Mouse (Mus musculus) spleen, adult 2 months (tissue): ENCODE data around the gene Entpd7. TPM values are rescaled to one million over a fixed set of nuclear protein-coding genes. Genes with fewer than 3 reads are reported as not detected.

Experiments used
- DNase-seq, 2 experiments: peaks; one replicate each; pipeline versions ENCODE4 v3.0.0 to v3.0.0-alpha.2; 2012 to 2021; ENCODE audit warnings: low spot score in 2 of 2, low read depth in 1 of 2
- H3K27ac ChIP-seq: fragments of 200-500 bp; 2 replicates; pipeline ENCODE4 v1.5.1; 2012; ENCODE audit warnings: low read length, inconsistent platforms; ENCODE audit not compliant: insufficient read depth
- H3K27me3 ChIP-seq: fragments of 200-500 bp; 2 replicates; pipeline ENCODE4 v1.6.1; 2012; ENCODE audit warnings: mild to moderate bottlenecking, moderate library complexity, low read length, inconsistent platforms; ENCODE audit not compliant: control insufficient read depth, insufficient read depth
- H3K36me3 ChIP-seq: fragments of 200-500 bp; 2 replicates; pipeline ENCODE4 v1.6.1; 2012; ENCODE audit warnings: mild to moderate bottlenecking, low read length, inconsistent platforms; ENCODE audit not compliant: control insufficient read depth, insufficient read depth
- H3K4me1 ChIP-seq: fragments of 200-500 bp; 2 replicates; pipeline ENCODE4 v1.6.1; 2011; ENCODE audit warnings: inconsistent platforms; ENCODE audit not compliant: control insufficient read depth, insufficient read depth, insufficient read length
- H3K4me3 ChIP-seq: fragments of 200-500 bp; 2 replicates; pipeline ENCODE4 v1.5.1; 2011; ENCODE audit warnings: mild to moderate bottlenecking, inconsistent platforms; ENCODE audit not compliant: insufficient read depth, insufficient read length; ENCODE audit errors: extremely low read depth
- CTCF ChIP-seq: fragments of 200-500 bp; IDR thresholded peaks from 2 replicates; pipeline ENCODE4 v1.5.1; 2011; ENCODE audit warnings: mild to moderate bottlenecking, inconsistent platforms; ENCODE audit not compliant: insufficient read depth, insufficient read length, insufficient replicate concordance; ENCODE audit errors: extremely low read depth
- POLR2A ChIP-seq: fragments of 200-500 bp; IDR thresholded peaks from 2 replicates; pipeline ENCODE4 v1.6.1; 2011; ENCODE audit warnings: low read depth, low read length, inconsistent platforms
- WGBS: fragments of 180-500 bp; shearing (Covaris S2); methylation state at CpG from one replicate; pipeline ENCODE4 v1.1.7; 2018; 5-methylcytosine and 5-hydroxymethylcytosine counted together
- polyA plus RNA-seq: library from polyadenylated mRNA; depleted of rRNA; stranded (reverse); fragments of >200 nt; gene quantifications from 2 replicates; pipeline ENCODE4 v1.2.3, GENCODE M21; 2012

Gene Entpd7
- polyA plus RNA-seq, 1 experiment: 3.5 TPM

DNA sequence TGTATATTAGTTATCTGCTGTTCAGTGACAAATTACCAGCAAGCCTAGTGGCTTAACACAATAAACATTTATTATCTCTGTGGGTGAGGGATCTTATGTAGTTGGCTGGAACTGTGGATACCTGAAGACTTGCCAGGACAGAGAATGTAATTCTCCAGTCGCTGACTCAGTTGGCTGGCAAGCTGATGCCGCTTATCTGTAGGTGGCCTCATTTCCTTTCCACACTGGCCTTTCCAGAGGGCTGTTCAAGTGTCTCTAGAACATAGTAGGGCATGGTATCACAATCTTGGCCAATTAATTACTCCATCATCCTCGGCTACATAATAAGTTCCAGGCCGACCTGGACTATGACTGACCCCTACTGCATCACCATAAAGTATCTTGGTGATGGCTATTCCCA, 7.9 kb upstream of the Entpd7 start:
- no peaks in the 10 kb centered on the region for H3K36me3 ChIP-seq
- DNase-seq: no peak
- H3K27ac ChIP-seq: no peak overlapping the region
- H3K4me1 ChIP-seq: peaks cover 10% of the 10 kb centered on the region; the same call in 1 of the 2 replicates
- TF ChIP-seq CTCF (no peak), POLR2A (no peak)
- H3K4me3 ChIP-seq: no peak overlapping the region
- WGBS: 89% methylated on average over 4 of the region's 4 CpGs
- H3K27me3 ChIP-seq: no peaks in the 10 kb centered on the region

DNA sequence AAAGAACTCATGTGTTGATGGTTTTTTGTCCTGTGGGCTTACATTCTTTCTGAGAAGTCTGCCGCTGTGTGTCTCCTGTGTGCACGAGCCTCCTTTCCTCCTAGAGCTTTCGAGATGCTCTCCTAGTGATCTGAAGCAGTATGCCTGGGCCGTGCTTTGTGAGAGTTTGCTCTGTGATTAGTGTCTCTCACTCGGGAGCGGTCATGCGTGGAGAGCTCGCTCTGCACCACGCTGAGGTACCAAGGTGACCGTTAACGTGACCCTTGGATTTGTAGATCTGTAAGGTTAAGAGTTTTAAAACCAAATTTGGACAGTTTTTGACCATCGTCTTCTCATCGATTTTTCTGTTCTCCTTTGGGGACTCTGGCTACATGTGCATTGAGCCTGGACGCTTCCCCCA, 3.3 kb downstream of the Entpd7 start:
- WGBS: 94% methylated on average over 14 of the region's 14 CpGs

DNA sequence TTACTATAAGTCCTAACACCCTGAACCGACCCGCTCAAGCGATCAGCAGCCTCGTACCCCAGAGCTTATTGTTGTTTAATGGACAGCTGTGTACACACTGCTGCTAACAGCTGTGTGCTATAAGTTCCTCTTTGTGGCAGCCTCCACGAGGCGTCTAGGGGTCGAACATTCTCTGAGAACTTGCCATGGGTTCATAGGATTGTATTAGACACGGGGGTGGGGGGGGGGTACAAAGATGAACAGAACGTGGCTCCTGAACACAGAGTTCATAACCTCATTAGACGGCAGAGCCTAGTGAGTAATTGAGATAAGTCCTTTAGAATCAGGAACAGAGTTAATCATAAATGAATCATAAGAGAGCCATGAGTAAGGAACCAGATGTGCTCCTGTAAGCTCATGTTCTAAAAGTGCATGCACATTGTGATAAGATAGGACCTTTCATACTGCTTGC, 6.1 kb downstream of the Entpd7 start:
- H3K36me3 ChIP-seq: no peaks in the 10 kb centered on the region
- 36% methylated on average over 10 of the region's 10 CpGs for WGBS
- H3K27ac ChIP-seq: no peak overlapping the region
- TF ChIP-seq CTCF (no peak), POLR2A (no peak)
- H3K4me3 ChIP-seq: no peak overlapping the region
- H3K27me3 ChIP-seq: no peaks in the 10 kb centered on the region
- DNase-seq: no peak
- H3K4me1 ChIP-seq: no peaks in the 10 kb centered on the region

More for the DNA sequence above, 3.3 kb downstream of the Entpd7 start:
- H3K4me1 ChIP-seq: no peaks in the 10 kb centered on the region; the same call in 1 of the 2 replicates
- DNase-seq: no peak
- no peaks in the 10 kb centered on the region for H3K27me3 ChIP-seq
- no peak overlapping the region for H3K4me3 ChIP-seq
- TF ChIP-seq POLR2A (no peak), CTCF (no peak)
- no peaks in the 10 kb centered on the region for H3K36me3 ChIP-seq
- no peak overlapping the region for H3K27ac ChIP-seq

DNA sequence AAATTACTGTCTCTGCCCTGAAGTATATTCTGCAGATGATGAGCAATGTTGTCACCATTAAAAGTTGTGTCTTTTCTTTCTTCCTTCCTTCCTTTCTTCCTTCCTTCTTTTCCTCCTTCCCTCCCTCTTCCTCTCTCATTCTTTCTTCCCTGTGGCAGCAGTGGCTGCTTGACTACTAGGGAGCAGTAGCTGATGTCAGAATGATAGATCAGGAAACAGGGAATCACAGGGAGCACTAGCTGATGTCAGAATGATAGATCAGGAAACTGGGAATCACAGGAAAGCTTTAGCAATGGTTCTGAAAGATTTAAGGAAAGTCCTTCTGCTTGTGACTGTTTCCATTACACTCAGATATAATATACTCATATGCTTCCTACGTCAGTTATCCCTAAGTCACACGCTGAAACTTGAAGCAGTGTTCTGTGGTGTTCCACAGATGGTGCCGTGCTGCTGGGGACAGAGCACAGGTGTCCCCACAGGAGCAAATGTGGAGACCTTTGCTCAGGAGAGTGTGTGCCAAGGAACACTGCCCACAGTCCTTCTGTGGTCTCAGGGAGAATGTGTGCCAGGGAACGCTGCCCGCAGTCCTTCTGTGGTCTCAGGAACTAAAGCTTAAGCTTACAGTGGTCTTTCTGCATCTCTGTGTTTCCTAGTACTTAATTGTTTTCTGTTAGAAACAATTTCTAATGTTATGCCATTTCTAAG, 8.3 kb downstream of the Entpd7 start:
- TF ChIP-seq CTCF (no peak), POLR2A (no peak)
- H3K4me1 ChIP-seq: no peaks in the 10 kb centered on the region
- H3K27me3 ChIP-seq: no peaks in the 10 kb centered on the region
- H3K27ac ChIP-seq: no peak overlapping the region
- no peak overlapping the region for H3K4me3 ChIP-seq
- no peak for DNase-seq
- WGBS: 90% methylated on average over 5 of the region's 5 CpGs
- H3K36me3 ChIP-seq: no peaks in the 10 kb centered on the region

DNA sequence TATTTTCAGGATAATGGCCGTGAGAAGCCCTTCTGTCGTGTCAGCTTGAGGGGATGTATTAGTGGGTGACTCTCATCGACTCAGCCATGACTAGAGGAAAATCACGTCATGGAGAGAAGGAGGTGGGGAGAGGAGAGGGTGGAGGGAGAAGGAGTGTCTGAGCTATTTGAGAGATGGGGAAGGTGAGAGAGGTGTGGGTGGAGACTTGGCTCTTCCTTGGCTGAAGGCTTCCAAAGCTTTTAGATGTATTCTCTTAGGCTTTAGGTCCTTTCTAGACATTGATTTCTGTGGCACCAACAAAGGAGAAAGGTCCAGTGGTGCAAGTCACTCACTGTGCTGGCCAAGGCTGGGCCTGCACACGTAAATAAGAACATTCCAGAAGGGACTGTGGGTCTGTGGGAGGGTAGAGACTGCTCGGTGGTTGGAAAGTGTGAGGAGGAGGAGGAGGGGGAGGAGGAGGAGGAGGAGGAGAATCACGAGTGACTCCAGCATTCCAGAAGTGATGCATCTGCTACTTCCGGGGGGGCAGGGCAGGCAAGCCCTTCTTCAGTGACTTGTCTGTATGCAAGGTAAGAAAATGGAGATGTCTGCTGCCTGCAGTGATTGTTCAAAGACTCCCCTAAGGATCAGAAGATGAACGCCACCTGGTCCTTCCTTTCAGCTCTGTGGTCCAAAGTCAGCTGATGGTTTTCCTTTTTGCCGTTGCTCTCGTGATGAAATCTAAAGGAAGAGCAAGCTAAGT, 9.7 kb downstream of the Entpd7 start:
- Histone ChIP-seq H3K4me3 (no peak overlapping the region), H3K27me3 (no peaks in the 10 kb centered on the region), H3K27ac (no peak overlapping the region), H3K36me3 (0 out of 2 replicates have a peak, but pooled peaks cover 1% of the 10 kb centered on the region), H3K4me1 (no peaks in the 10 kb centered on the region)
- DNase-seq: no peak
- no peak for TF ChIP-seq POLR2A
- no peak for TF ChIP-seq CTCF
- WGBS: 84% methylated on average over 11 of the region's 11 CpGs

DNA sequence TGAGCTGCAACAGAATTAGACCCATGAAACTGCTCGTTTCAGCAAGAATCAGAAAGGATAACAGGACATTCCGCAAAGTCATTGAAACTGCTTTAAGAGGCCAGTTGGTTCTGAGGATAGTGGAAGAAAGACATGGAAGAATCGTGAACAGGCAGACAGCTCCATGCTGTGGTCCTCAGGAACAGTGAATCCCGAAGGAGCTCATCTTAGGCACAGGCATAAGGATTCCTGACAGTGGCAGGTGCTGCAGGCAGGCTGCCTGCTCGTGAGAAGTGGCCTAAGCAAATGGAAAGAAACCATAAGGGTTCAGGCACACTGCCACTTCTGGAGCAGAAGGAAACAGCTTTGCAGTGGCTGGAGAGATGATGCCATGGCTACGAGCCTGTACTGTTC, 10.3 kb downstream of the Entpd7 start:
- H3K27ac ChIP-seq: no peak overlapping the region

DNA sequence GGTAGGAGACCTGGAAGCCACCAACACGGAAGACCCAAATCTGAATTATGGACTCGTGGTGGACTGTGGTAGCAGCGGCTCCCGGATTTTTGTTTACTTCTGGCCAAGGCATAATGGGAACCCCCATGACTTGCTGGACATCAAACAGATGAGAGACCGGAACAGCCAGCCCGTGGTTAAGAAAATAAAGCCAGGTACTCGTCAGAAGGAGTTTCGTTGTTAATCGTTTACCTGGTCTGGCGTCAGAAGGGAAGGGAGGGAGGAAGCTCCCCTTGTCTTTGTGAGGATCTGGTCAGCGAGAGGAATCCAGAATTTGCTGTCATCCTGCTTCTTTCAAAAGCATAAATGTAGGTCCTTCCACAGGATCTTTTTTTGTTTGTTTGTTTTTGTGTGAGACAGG, 14.7 kb downstream of the Entpd7 start:
- no peaks in the 10 kb centered on the region for H3K27me3 ChIP-seq
- H3K4me3 ChIP-seq: no peak overlapping the region
- DNase-seq: no peak
- H3K27ac ChIP-seq: no peak overlapping the region
- no peak for TF ChIP-seq CTCF
- no peak for TF ChIP-seq POLR2A
- H3K36me3 ChIP-seq: peaks cover 2% of the 10 kb centered on the region
- no peaks in the 10 kb centered on the region for H3K4me1 ChIP-seq
- 93% methylated on average over 11 of the region's 11 CpGs for WGBS

More for the DNA sequence above, 10.3 kb downstream of the Entpd7 start:
- H3K36me3 ChIP-seq: 0 out of 2 replicates have a peak, but pooled peaks cover 1% of the 10 kb centered on the region
- H3K27me3 ChIP-seq: no peaks in the 10 kb centered on the region
- no peak for DNase-seq
- no peak overlapping the region for H3K4me3 ChIP-seq
- H3K4me1 ChIP-seq: no peaks in the 10 kb centered on the region
- TF ChIP-seq CTCF: no peak
- TF ChIP-seq POLR2A: no peak
- 90% methylated on average over 6 of the region's 6 CpGs for WGBS
